Mouse (Mus musculus) lung, postnatal 0 days (tissue): ENCODE measurements around the gene Abl1. TPM values are rescaled to one million over a fixed set of nuclear protein-coding genes. Genes with fewer than 3 reads are reported as not detected.
A peak's percentile ranks its signal among the peaks of the same experiment; 100 is the strongest.

ENCODE experiments used
- ATAC-seq: fragments of 200-750 bp; cut with Nextera tagmentation; 2 replicates; pipeline ENCODE4 v1.8.0; 2017; ENCODE audit warnings: moderate library complexity
- DNase-seq: peaks from one replicate; pipeline ENCODE4 v3.0.0-alpha.2; 2016; ENCODE audit warnings: low spot score
- H3K27ac ChIP-seq: fragments of 300-500 bp; sonication (generic); 2 replicates; pipeline ENCODE4 v1.5.1; 2014; ENCODE audit warnings: antibody characterized with exemption, mild to moderate bottlenecking, low read length, mixed read lengths
- H3K27me3 ChIP-seq: fragments of 300-500 bp; sonication (generic); replicated peaks from 2 replicates; pipeline ENCODE4 v1.6.1; 2014; ENCODE audit warnings: low read length, mixed read lengths; ENCODE audit not compliant: insufficient read depth
- H3K36me3 ChIP-seq: fragments of 300-500 bp; sonication (generic); 2 replicates; pipeline ENCODE4 v1.6.1; 2014; ENCODE audit warnings: low read length, mixed read lengths; ENCODE audit not compliant: insufficient read depth
- H3K4me1 ChIP-seq: fragments of 300-500 bp; sonication (generic); 2 replicates; pipeline ENCODE4 v1.6.1; 2014; ENCODE audit warnings: antibody characterized with exemption, low read depth, low read length, mixed read lengths; ENCODE audit not compliant: insufficient read depth
- H3K4me2 ChIP-seq: fragments of 300-500 bp; sonication (generic); replicated peaks from 2 replicates; pipeline ENCODE4 v1.6.1; 2014; ENCODE audit warnings: low read depth, mild to moderate bottlenecking, low read length, moderate library complexity, mixed read lengths
- H3K4me3 ChIP-seq: fragments of 300-500 bp; sonication (generic); 2 replicates; pipeline ENCODE4 v1.5.1; 2014; ENCODE audit warnings: low read depth, low read length
- H3K9ac ChIP-seq: fragments of 300-500 bp; sonication (generic); replicated peaks from 2 replicates; pipeline ENCODE4 v1.6.1; 2014; ENCODE audit warnings: low read depth, mild to moderate bottlenecking
- H3K9me3 ChIP-seq: fragments of 300-500 bp; sonication (generic); 2 replicates; pipeline ENCODE4 v1.6.1; 2016; ENCODE audit warnings: low read length, mixed read lengths
- CTCF ChIP-seq: IDR thresholded peaks from 2 replicates; pipeline ENCODE4 v1.5.1; 2016; ENCODE audit warnings: antibody characterized with exemption, mild to moderate bottlenecking
- EP300 ChIP-seq: IDR thresholded peaks from 2 replicates; pipeline ENCODE4 v1.6.1; 2016; ENCODE audit warnings: antibody characterized with exemption, mild to moderate bottlenecking, control low read depth
- WGBS: fragments of 180-500 bp; shearing (Covaris S2); extraction: QIAGEN DNeasy Blood & Tissue Kit; methylation state at CpG from one replicate; pipeline ENCODE4 v1.1.7; 2014; 5-methylcytosine and 5-hydroxymethylcytosine counted together
- polyA plus RNA-seq: library from polyadenylated mRNA; unstranded; fragments of >200 nt; fragmentation: Nextera tagmentation; extraction: Ambion mirVana; gene quantifications from 2 replicates; pipeline ENCODE4 v1.2.1, GENCODE M21; 2015

The Abl1 gene
- polyA plus RNA-seq, 1 experiment from 2014 or later = 16.3 TPM

- DNase-seq (no peak), ATAC-seq (no peak)
- TF ChIP-seq CTCF (peak; percentile 35; the same call in 1 of the 2 replicates), EP300 (no peak)
- Histone ChIP-seq H3K4me2 (no peak overlapping the region), H3K9ac (no peak overlapping the region), H3K36me3 (0 out of 2 replicates have a peak, but pooled peaks cover 4% of the 10 kb centered on the region), H3K27ac (no peak overlapping the region), H3K27me3 (no peaks in the 10 kb centered on the region), H3K4me3 (no peak overlapping the region), H3K4me1 (no peaks in the 10 kb centered on the region; the same call in 1 of the 2 replicates), H3K9me3 (no peaks in the 10 kb centered on the region)
- WGBS = 45% methylated on average over 28 of the region's 28 CpGs
These were observed 120.5 kb downstream of the Abl1 start for GRCm38 (mm10) chr2:31808410-31809357.

GRCm38 (mm10) chr2:31809358-31809740 lies 121.2 kb downstream of the Abl1 start:
- no peak overlapping the region for H3K4me2 ChIP-seq

GRCm38 (mm10) chr2:31810444-31810843 lies 122.3 kb downstream of the Abl1 start, which contains the start of gene Qrfp:
Gene Qrfp (minus strand): TSS chr2:31810580.
- whole genome bisulfite sequencing = 43% methylated on average over 12 of the region's 12 CpGs
- H3K4me1 ChIP-seq = no peaks in the 10 kb centered on the region; the same call in 1 of the 2 replicates
- no peak within 1 kb of the TSS for H3K4me2 ChIP-seq
- H3K27me3 ChIP-seq = no peaks in the 10 kb centered on the region
- TF ChIP-seq CTCF (no peak), EP300 (no peak)
- no peak within 1 kb of the TSS for H3K9ac ChIP-seq
- H3K4me3 ChIP-seq = no peak within 1 kb of the TSS
- ATAC-seq = no peak
- H3K36me3 ChIP-seq = no peaks in the 10 kb centered on the region
- DNase-seq = no peak
- H3K9me3 ChIP-seq = no peaks in the 10 kb centered on the region
- H3K27ac ChIP-seq = no peak within 1 kb of the TSS

More at GRCm38 (mm10) chr2:31809358-31809740, 121.2 kb downstream of the Abl1 start:
- H3K4me1 ChIP-seq = no peaks in the 10 kb centered on the region; the same call in 1 of the 2 replicates
- H3K4me3 ChIP-seq = no peak overlapping the region
- no peak for ATAC-seq
- no peak overlapping the region for H3K9ac ChIP-seq
- no peak overlapping the region for H3K27ac ChIP-seq
- no peaks in the 10 kb centered on the region for H3K9me3 ChIP-seq
- H3K36me3 ChIP-seq = 0 out of 2 replicates have a peak, but pooled peaks cover 2% of the 10 kb centered on the region
- no peak for TF ChIP-seq EP300
- no peak for TF ChIP-seq CTCF
- DNase-seq = no peak
- no peaks in the 10 kb centered on the region for H3K27me3 ChIP-seq
- WGBS = 44% methylated on average over 2 of the region's 2 CpGs

- Histone ChIP-seq H3K27ac (no peak overlapping the region), H3K9me3 (no peaks in the 10 kb centered on the region), H3K4me2 (no peak overlapping the region), H3K27me3 (no peaks in the 10 kb centered on the region), H3K9ac (no peak overlapping the region), H3K4me1 (no peaks in the 10 kb centered on the region; the same call in 1 of the 2 replicates), H3K4me3 (no peak overlapping the region), H3K36me3 (no peaks in the 10 kb centered on the region)
- 0 out of 2 replicates have a peak, but pooled peaks have one; percentile 10 for ATAC-seq
- no peak for TF ChIP-seq EP300
- TF ChIP-seq CTCF = no peak
- DNase-seq = no peak
- WGBS = 68% methylated on average over 14 of the region's 14 CpGs
These were observed 123.1 kb downstream of the Abl1 start for GRCm38 (mm10) chr2:31811086-31811958.

- no peak overlapping the region for H3K27ac ChIP-seq
- H3K4me3 ChIP-seq = no peak overlapping the region
- no peaks in the 10 kb centered on the region for H3K36me3 ChIP-seq
- H3K4me1 ChIP-seq = no peaks in the 10 kb centered on the region; the same call in 1 of the 2 replicates
- TF ChIP-seq EP300 = no peak
- TF ChIP-seq CTCF = no peak
- DNase-seq = no peak
- no peak overlapping the region for H3K4me2 ChIP-seq
- no peaks in the 10 kb centered on the region for H3K9me3 ChIP-seq
- no peaks in the 10 kb centered on the region for H3K27me3 ChIP-seq
- 71% methylated on average over 4 of the region's 4 CpGs for whole genome bisulfite sequencing
- no peak overlapping the region for H3K9ac ChIP-seq
- no peak for ATAC-seq
These were observed 125.5 kb downstream of the Abl1 start for GRCm38 (mm10) chr2:31813641-31814040.

- H3K4me1 ChIP-seq = no peaks in the 10 kb centered on the region; the same call in 1 of the 2 replicates
- H3K9ac ChIP-seq = no peak overlapping the region
- H3K27me3 ChIP-seq = no peaks in the 10 kb centered on the region
- WGBS = 60% methylated on average over 7 of the region's 7 CpGs
- H3K9me3 ChIP-seq = no peaks in the 10 kb centered on the region
- no peak overlapping the region for H3K4me3 ChIP-seq
- no peak overlapping the region for H3K27ac ChIP-seq
- H3K4me2 ChIP-seq = no peak overlapping the region
- TF ChIP-seq EP300 = no peak
- TF ChIP-seq CTCF = no peak
- DNase-seq = no peak
- no peak for ATAC-seq
- H3K36me3 ChIP-seq = no peaks in the 10 kb centered on the region
These were observed 126.5 kb downstream of the Abl1 start for GRCm38 (mm10) chr2:31814699-31815098.
